Mouse (Mus musculus): Measurements from ENCODE around the gene Nacc2.

GRCm38 (mm10) chr2:26074551-26074950, 48.5 kb downstream of the Nacc2 start:
- TF ChIP-seq CTCF (conservative IDR thresholded peaks at IDR 0.05; ENCODE audit: insufficient read depth, insufficient read length, low read depth, low read length) (no peak), POLR2A (IDR thresholded peaks at IDR 0.05; ENCODE audit: low read depth, low read length) (no peak)
